Mouse (Mus musculus): ENCODE results near the gene Aff3. TPM values are rescaled to one million over a fixed set of nuclear protein-coding genes. Genes with fewer than 3 reads are reported as not detected.

Gene Aff3
- polyA plus RNA-seq, 1 experiment from 2014 or later, result 0.03 TPM

DNA sequence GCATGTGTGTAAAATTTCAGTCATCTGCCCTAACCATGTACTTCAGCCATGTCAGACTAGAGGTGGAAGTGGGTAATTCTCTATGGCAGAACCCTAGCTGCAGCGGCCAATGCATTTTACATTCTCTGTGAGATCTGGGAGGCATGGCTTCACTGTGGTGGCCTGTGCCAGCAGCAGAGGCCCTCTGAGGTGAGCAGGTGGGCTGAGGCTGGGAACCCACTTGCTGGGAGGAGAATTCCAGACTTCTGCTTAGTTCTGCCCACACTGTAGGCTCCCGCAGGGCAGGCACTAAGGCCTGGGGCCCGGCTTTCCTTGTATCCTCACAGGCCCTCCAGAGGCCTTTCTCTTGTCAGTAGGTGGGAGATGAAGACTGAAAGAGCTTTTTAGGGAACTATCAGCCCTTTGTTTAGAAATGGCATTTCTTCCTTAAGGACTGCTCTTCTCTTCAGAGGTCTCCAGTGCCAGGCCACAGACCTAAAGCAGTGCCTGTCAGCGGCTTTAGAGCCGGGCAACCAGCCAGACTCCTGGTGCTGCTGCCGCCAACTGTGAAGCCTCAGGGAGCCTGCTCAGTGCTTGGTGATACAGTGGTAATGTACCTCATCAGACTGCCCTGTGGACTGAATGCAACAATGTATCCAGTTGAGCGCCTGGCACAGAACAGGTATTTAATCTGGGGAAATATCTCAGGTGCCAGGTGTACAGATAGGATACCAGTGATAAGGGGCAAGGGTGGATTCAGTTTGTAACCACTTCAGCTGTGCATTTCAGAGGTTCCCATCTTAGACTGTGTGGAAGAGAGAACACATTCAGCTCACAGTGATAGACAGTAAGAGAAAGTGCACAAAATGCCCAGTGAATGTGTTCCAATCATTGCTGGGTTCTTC is 356.7 kb downstream of the Aff3 start:
- 95% methylated on average over 7 of the region's 7 CpGs for WGBS (ENCODE audit: missing documents)
- Histone ChIP-seq H3K36me3 (ENCODE audit: inconsistent target) (no peaks in the 10 kb centered on the region), H3K4me3 (ENCODE audit: inconsistent target) (no peak overlapping the region), H3K79me2 (ENCODE audit: inconsistent target) (no peaks in the 10 kb centered on the region), H3K27ac (no peak overlapping the region)

DNA sequence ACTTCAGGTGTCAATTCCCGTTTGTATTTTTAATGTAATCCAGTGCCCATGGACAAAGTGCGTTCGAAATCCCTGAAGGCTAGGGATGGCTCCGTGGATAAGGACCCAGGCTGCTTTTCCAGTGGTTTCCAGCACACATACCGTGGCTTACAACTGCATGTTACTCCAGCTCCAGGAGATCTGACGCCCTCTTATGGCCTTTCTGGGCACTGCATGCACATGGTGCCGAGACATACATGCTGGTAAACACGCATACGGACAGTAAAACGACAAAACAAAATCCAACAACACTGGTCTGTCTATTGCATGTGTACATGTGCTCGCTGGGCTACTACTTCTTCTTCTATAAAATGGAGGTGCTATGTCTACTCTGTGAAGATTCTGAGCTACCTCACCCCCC is 357.5 kb downstream of the Aff3 start:
- Histone ChIP-seq H3K36me3 (ENCODE audit: inconsistent target) (no peaks in the 10 kb centered on the region), H3K79me2 (ENCODE audit: inconsistent target) (no peaks in the 10 kb centered on the region), H3K27ac (no peak overlapping the region), H3K4me3 (ENCODE audit: inconsistent target) (no peak overlapping the region)
- 94% methylated on average over 11 of the region's 11 CpGs for WGBS (ENCODE audit: missing documents)

DNA sequence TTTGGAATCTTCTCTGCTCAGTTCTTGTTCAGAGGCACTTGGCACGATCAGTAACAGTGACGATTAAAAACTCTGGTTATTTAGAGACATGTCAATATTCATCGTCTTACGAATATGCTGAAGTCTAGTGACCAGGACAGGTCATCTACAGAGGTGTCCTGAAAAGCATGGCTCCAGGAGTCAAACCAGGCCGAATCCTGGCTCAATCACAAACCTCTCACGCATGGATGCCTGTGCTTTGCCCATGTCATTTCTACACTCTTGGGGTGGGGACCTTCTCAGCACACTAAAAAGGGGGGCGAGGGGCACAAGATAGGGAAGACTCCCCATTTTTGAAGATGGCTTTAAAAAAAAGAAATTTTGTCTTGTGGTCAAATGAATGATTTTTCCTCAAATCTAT is 358.6 kb downstream of the Aff3 start:
- Histone ChIP-seq H3K4me3 (ENCODE audit: inconsistent target) (no peak overlapping the region), H3K79me2 (ENCODE audit: inconsistent target) (no peaks in the 10 kb centered on the region), H3K36me3 (ENCODE audit: inconsistent target) (no peaks in the 10 kb centered on the region), H3K27ac (no peak overlapping the region)
- WGBS (ENCODE audit: missing documents), result 99% methylated on average over 7 of the region's 7 CpGs

DNA sequence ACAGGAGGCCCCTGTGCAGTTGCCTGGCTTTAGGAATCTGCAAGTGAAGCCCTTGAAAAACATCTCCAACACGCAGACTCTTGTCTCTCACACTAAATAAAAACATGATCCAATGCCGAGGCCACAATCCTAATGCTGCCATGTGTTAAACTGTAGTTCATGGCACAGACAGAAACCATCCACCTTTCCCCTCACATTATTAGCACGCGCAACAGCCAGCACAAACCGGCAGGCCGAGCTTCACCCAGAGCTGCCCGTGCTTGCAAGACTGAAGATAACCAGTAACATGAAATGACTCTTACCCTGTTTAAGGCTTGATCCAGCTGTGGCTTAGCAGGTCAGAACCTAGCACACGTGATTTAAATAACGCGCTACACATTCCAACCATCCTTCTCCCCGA is 360.4 kb downstream of the Aff3 start:
- 98% methylated on average over 11 of the region's 11 CpGs for WGBS (ENCODE audit: missing documents)

DNA sequence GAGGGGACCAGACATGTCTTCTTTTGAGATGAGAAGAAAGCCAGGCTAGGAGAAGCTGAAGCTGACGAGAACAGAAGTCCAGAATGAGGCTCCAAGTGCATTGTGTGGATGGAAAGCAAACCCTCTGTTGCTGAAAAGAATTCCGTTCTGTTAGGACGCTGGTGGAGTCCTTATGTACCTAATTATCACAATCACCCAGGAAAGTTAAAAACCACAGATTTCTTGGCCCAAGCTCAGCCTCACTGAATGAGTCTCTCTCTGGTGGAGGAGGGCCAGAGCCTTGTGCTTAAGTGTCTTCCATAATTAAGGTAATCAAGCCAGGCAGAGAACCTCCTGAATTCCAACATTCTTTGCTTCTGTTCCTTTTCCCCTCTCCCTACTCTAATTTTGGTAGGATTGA is 366.5 kb downstream of the Aff3 start:
- no peak overlapping the region for H3K27ac ChIP-seq
- WGBS (ENCODE audit: missing documents), result 90% methylated on average over 3 of the region's 3 CpGs

More for the DNA sequence above, 360.4 kb downstream of the Aff3 start:
- Histone ChIP-seq H3K79me2 (ENCODE audit: inconsistent target) (no peaks in the 10 kb centered on the region), H3K36me3 (ENCODE audit: inconsistent target) (no peaks in the 10 kb centered on the region), H3K4me3 (ENCODE audit: inconsistent target) (no peak overlapping the region), H3K27ac (no peak overlapping the region)

DNA sequence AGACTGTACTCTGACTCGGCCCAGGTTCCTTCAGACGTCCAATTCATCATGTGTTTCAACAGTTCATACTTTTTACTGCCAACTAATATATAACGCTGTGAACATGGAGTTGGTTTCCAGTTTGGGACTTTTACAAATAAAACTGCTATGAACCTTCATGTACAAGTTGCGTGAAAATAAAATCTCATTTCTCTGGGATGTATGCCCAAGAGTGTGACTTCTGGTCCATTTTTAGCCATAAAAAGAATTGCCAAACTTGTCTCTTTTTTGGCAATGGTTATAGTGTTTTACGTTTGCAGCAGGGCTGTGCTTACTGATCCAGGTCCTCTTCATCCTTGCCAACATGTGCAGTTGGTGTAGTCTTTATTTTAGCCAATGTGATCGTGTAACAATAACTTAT is 369.8 kb downstream of the Aff3 start:
- no peaks in the 10 kb centered on the region for H3K79me2 ChIP-seq (ENCODE audit: inconsistent target)
- H3K27ac ChIP-seq, result no peak overlapping the region
- 94% methylated on average over 6 of the region's 6 CpGs for WGBS (ENCODE audit: missing documents)
- H3K36me3 ChIP-seq (ENCODE audit: inconsistent target), result no peaks in the 10 kb centered on the region
- no peak overlapping the region for H3K4me3 ChIP-seq (ENCODE audit: inconsistent target)

More for the DNA sequence above, 366.5 kb downstream of the Aff3 start:
- H3K4me3 ChIP-seq (ENCODE audit: inconsistent target), result no peak overlapping the region
- H3K36me3 ChIP-seq (ENCODE audit: inconsistent target), result no peaks in the 10 kb centered on the region
- H3K79me2 ChIP-seq (ENCODE audit: inconsistent target), result no peaks in the 10 kb centered on the region

DNA sequence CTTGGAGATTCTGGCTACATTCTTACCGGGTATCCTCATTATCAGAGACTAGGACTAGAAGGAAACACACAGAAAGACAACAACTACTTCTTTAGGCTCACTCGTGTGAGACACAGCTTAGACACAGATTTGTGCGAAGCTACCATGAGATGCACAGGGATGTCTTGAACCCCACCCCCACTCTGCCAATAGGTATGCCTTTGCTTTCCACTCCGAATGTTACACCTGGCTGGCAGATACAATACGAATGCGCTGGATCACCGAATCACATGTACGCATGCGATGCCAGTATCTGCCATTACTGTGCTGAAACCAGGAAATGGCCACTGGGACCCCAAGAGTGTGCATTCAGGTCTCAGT is 370.4 kb downstream of the Aff3 start:
- H3K36me3 ChIP-seq (ENCODE audit: inconsistent target), result no peaks in the 10 kb centered on the region
- no peak overlapping the region for H3K27ac ChIP-seq
- H3K79me2 ChIP-seq (ENCODE audit: inconsistent target), result no peaks in the 10 kb centered on the region
- no peak overlapping the region for H3K4me3 ChIP-seq (ENCODE audit: inconsistent target)
- 97% methylated on average over 9 of the region's 9 CpGs for WGBS (ENCODE audit: missing documents)

DNA sequence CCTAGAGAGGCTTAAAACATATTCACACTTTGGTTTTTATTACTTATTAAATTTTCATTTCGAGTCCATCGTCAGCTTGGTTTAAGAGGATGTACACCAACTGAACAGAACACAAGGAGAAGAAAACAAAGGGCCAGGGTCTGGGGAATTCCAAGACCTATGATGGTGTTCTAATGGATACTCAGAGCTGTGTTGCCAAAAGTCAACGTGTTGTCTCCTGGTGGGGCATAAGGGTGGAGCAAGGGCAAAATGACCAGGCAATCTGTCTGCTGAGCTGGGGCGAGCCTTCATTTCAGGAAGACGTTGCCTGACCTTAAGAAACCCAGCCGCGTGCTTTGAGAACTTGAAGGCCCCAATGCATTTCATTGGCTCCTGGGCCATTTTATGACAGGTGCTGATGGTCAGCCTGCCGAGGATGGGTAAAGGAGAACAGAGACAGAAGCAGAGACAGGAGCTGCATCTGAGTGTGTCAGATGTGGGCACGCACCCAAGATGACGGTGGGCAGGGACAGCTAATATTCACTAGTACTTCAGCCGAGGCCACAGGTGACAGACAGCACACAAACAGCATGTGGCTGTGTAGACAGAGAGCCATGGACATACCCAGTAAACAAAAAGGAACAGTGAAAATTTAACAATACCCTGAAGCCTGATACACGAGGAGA is 371.0 kb downstream of the Aff3 start:
- H3K27ac ChIP-seq, result no peak overlapping the region
- no peaks in the 10 kb centered on the region for H3K79me2 ChIP-seq (ENCODE audit: inconsistent target)
- H3K4me3 ChIP-seq (ENCODE audit: inconsistent target), result no peak overlapping the region
- 94% methylated on average over 12 of the region's 12 CpGs for WGBS (ENCODE audit: missing documents)
- no peaks in the 10 kb centered on the region for H3K36me3 ChIP-seq (ENCODE audit: inconsistent target)

DNA sequence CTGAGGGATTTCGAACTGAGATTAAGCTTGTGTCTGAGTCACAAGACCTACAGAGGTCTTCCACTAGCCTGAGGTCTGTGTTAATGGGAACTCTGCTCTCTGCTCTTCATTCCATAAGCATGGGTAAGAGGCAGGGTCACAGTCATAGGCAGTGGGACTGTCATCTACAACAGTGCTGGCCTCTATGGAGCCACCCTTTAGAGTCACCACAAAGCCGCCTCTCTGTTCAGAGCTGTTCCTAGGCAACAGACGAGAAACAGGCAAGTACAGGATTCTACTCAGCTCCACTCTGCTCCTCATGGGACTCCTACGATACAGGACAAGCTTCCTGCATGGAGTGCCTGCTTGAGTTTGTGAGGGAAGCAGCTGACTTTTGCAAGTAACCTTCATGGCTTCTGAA is 371.9 kb downstream of the Aff3 start:
- no peak overlapping the region for H3K27ac ChIP-seq
- H3K36me3 ChIP-seq (ENCODE audit: inconsistent target), result no peaks in the 10 kb centered on the region
- no peaks in the 10 kb centered on the region for H3K79me2 ChIP-seq (ENCODE audit: inconsistent target)
- H3K4me3 ChIP-seq (ENCODE audit: inconsistent target), result no peak overlapping the region
- 90% methylated on average over 4 of the region's 4 CpGs for WGBS (ENCODE audit: missing documents)

DNA sequence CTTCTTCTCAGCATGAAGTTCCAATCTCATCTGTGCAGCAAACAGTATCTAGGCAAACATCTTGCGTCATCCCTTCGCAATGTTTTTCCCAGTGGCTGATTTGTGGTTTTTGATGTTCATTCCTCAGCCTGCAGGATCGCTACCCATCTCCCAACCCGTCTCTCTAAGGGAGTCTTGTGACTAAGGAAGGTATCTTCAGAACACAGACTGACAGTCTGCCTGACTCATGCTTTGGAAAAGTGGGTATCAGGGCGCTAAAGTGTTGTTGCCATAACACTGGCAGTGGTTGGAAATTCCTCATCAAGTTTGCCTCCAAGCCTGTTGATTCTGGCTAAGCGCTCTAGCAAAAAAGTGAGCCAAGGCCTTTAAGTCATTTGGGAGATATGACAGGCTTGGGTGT is 372.8 kb downstream of the Aff3 start:
- Histone ChIP-seq H3K36me3 (ENCODE audit: inconsistent target) (no peaks in the 10 kb centered on the region), H3K79me2 (ENCODE audit: inconsistent target) (no peaks in the 10 kb centered on the region)
- 80% methylated on average over 6 of the region's 6 CpGs for WGBS (ENCODE audit: missing documents)

DNA sequence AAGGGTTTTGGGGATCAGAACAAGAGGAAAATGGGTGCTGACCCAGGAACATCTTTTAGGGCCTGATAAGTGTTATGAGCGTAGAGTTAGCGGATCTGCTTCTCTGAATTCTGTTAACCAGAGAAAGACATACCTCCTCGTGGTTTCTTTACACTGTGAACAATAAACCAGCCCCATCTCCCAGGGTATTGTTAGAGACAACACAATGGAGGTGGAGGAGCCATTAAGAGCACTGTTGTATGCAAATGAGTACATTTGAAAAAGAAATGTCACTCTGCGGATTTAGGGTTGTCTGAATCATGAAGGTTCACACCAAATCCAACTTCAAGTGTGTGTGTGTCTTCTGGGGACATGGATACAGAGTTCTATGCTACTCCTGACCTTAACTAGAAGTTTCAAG is 373.3 kb downstream of the Aff3 start:
- H3K4me3 ChIP-seq (ENCODE audit: inconsistent target), result no peak overlapping the region
- 81% methylated on average over 4 of the region's 4 CpGs for WGBS (ENCODE audit: missing documents)
- no peak overlapping the region for H3K27ac ChIP-seq
- no peaks in the 10 kb centered on the region for H3K79me2 ChIP-seq (ENCODE audit: inconsistent target)
- H3K36me3 ChIP-seq (ENCODE audit: inconsistent target), result no peaks in the 10 kb centered on the region

More for the DNA sequence above, 372.8 kb downstream of the Aff3 start:
- no peak overlapping the region for H3K27ac ChIP-seq
- no peak overlapping the region for H3K4me3 ChIP-seq (ENCODE audit: inconsistent target)

DNA sequence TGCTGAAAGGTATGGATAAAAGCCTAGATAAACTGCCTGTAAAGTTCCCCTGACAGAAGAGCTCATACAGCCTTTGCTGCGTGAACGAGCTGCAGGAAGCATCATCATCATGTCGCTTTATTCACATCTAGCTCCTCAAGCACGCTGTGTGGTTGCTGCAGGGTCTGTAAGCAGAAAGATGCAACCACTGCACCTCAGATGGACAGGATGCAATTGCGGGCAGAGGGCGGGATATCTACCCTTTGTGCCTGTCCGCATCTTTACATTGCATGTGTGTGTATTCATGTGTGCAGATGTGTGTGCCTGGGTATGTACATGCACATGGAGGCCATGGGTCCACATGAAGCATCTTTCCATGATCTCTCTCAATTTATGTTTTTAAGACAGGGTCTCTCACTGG is 373.9 kb downstream of the Aff3 start:
- Histone ChIP-seq H3K79me2 (ENCODE audit: inconsistent target) (no peaks in the 10 kb centered on the region), H3K36me3 (ENCODE audit: inconsistent target) (no peaks in the 10 kb centered on the region), H3K27ac (no peak overlapping the region), H3K4me3 (ENCODE audit: inconsistent target) (no peak overlapping the region)
- 95% methylated on average over 7 of the region's 7 CpGs for WGBS (ENCODE audit: missing documents)

DNA sequence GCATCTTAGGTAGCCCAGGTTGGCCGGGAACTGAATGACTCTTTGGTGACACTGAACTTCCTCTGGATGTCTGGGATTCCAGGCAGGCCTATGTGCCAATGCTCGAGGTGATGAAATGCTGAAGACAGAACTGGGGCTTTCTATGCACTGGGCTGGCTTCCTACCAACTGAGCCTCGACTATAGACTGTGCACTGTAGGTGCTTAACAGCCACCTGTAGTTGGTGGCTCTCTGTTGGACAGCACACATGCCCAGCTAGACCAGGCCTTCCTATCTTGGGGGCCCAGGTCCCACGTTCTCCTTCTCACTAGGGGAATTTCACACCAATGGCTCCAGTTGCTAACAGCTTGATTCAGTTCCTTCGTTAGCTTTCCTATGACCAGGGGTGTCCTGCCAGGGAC is 374.9 kb downstream of the Aff3 start:
- Histone ChIP-seq H3K36me3 (ENCODE audit: inconsistent target) (no peaks in the 10 kb centered on the region), H3K27ac (no peak overlapping the region), H3K4me3 (ENCODE audit: inconsistent target) (no peak overlapping the region), H3K79me2 (ENCODE audit: inconsistent target) (no peaks in the 10 kb centered on the region)
- 91% methylated on average over 5 of the region's 5 CpGs for WGBS (ENCODE audit: missing documents)

DNA sequence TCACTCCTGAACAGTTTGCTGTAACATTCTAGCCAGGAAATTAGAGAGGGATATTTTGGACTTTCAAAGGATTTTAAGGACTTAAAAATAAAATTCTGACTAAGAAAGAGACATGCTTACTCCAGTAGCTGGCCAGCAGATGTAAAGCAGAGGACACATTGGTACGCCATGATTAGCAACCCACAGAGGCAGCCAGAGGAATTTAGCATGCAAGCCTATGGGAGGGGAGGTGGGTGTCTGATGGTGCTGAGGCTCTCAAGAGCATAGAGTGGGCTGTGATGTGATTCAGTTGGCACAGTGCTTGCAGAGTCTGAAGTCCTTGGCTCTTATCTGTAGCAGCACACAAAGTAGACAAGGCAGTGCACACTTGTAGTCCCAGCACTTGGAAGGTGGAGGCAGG is 376.0 kb downstream of the Aff3 start:
- Histone ChIP-seq H3K36me3 (ENCODE audit: inconsistent target) (no peaks in the 10 kb centered on the region), H3K27ac (no peak overlapping the region), H3K4me3 (ENCODE audit: inconsistent target) (no peak overlapping the region), H3K79me2 (ENCODE audit: inconsistent target) (no peaks in the 10 kb centered on the region)
- 86% methylated on average over 1 of the region's 1 CpGs for WGBS (ENCODE audit: missing documents)

DNA sequence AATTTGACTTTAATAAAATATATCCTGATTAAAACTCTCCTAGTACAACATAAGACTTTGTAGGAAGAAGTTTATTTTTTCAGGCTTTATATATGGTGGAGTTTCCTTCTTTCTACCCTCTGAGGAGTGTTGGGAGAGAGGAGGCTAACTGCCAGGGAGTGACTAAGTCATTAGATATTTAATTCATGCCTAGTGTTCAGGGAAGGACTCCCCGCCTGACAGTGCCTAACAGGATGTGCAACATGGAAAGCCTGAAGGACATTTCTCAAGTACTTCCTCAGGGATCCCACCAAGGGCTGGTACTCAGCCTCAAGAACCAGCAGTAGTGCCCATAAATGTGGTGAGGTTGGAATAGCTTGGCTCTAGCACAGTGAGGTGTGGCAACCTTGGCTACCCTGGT is 378.2 kb downstream of the Aff3 start:
- 92% methylated on average over 1 of the region's 1 CpGs for WGBS (ENCODE audit: missing documents)
- H3K36me3 ChIP-seq (ENCODE audit: inconsistent target), result no peaks in the 10 kb centered on the region
- H3K79me2 ChIP-seq (ENCODE audit: inconsistent target), result no peaks in the 10 kb centered on the region
- H3K27ac ChIP-seq, result no peak overlapping the region
- no peak overlapping the region for H3K4me3 ChIP-seq (ENCODE audit: inconsistent target)
